Mouse (Mus musculus) heart, embryonic 15.5 days (tissue): ENCODE measurements around the gene 4930516K23Rik. TPM values are rescaled to one million over a fixed set of nuclear protein-coding genes. Genes with fewer than 3 reads are reported as not detected.

Experiments
- ATAC-seq: fragments of 200-750 bp; cut with Nextera tagmentation; replicated peaks from 2 replicates; pipeline ENCODE4 v1.8.0; 2017; ENCODE audit warnings: low read depth, moderate TSS enrichment; ENCODE audit not compliant: insufficient number of reproducible peaks, insufficient read depth, low FRiP score
- H3K27ac ChIP-seq: fragments of 300-500 bp; sonication (generic); 2 replicates; pipeline ENCODE4 v1.5.1; 2015; ENCODE audit warnings: mild to moderate bottlenecking, inconsistent platforms
- H3K27me3 ChIP-seq: fragments of 300-500 bp; sonication (generic); 2 replicates; pipeline ENCODE4 v1.6.1; 2015; ENCODE audit warnings: inconsistent platforms
- H3K36me3 ChIP-seq: fragments of 300-500 bp; sonication (generic); 2 replicates; pipeline ENCODE4 v1.6.1; 2015; ENCODE audit warnings: mild to moderate bottlenecking, inconsistent platforms
- H3K4me1 ChIP-seq: fragments of 300-500 bp; sonication (generic); replicated peaks from 2 replicates; pipeline ENCODE4 v1.6.1; 2015; ENCODE audit warnings: inconsistent platforms
- H3K4me2 ChIP-seq: fragments of 300-500 bp; sonication (generic); 2 replicates; pipeline ENCODE4 v1.6.1; 2015; ENCODE audit warnings: inconsistent platforms, mild to moderate bottlenecking, moderate library complexity
- H3K4me3 ChIP-seq: fragments of 300-500 bp; sonication (generic); 2 replicates; pipeline ENCODE4 v1.5.1; 2015; ENCODE audit warnings: mild to moderate bottlenecking, inconsistent platforms
- H3K9ac ChIP-seq: fragments of 300-500 bp; sonication (generic); 2 replicates; pipeline ENCODE4 v1.6.1; 2015; ENCODE audit warnings: mild to moderate bottlenecking, inconsistent platforms
- H3K9me3 ChIP-seq: fragments of 300-500 bp; sonication (generic); replicated peaks from 2 replicates; pipeline ENCODE4 v1.6.1; 2016; ENCODE audit warnings: inconsistent platforms
- WGBS: fragments of 180-500 bp; shearing (Covaris S2); methylation state at CpG from one replicate; pipeline ENCODE4 v1.1.7; 2015; ENCODE audit warnings: mixed read lengths; 5-methylcytosine and 5-hydroxymethylcytosine counted together
- polyA plus RNA-seq: library from polyadenylated mRNA; unstranded; fragments of >200 nt; fragmentation: Nextera tagmentation; extraction: Ambion mirVana; gene quantifications from 2 replicates; pipeline ENCODE4 v1.2.1, GENCODE M21; 2015

4930516K23Rik gene
- polyA plus RNA-seq, 1 experiment from 2014 or later: not detected

DNA sequence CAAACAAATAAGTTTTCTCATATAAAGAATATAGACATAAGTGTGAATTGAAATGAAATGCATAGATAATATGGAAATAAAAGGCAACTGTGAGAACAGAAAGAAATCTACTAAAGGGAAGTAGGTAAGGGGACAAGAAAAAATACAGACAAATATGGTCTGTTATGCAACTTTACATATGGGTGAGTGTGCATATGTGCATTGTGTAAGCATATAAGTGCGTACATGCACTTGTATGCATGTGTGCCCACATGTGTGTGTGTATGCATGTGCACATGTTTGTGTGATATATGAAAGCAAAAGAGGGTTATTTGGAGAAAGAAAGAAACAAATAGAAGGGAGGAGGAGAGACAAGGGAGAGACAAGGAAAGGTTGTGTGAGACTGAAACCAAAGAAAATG lies 42.3 kb downstream of the 4930516K23Rik start:
- ATAC-seq: no peak
- no peak overlapping the region for H3K4me3 ChIP-seq
- H3K4me1 ChIP-seq: no peaks in the 10 kb centered on the region
- H3K9ac ChIP-seq: no peak overlapping the region
- H3K27me3 ChIP-seq: no peaks in the 10 kb centered on the region
- H3K4me2 ChIP-seq: no peak overlapping the region
- H3K36me3 ChIP-seq: no peaks in the 10 kb centered on the region
- 71% methylated on average over 1 of the region's 1 CpGs for WGBS
- H3K9me3 ChIP-seq: no peaks in the 10 kb centered on the region
- no peak overlapping the region for H3K27ac ChIP-seq

- no peak for ATAC-seq
- Histone ChIP-seq H3K9me3 (no peaks in the 10 kb centered on the region), H3K27ac (no peak within 1 kb of the TSS), H3K4me2 (no peak within 1 kb of the TSS), H3K27me3 (no peaks in the 10 kb centered on the region), H3K9ac (no peak within 1 kb of the TSS), H3K4me1 (no peaks in the 10 kb centered on the region), H3K4me3 (no peak within 1 kb of the TSS), H3K36me3 (no peaks in the 10 kb centered on the region)
Observed at GRCm38 (mm10) chr7:104017203-104017602, 44.0 kb downstream of the 4930516K23Rik start, which contains the start of gene Olfr639. Olfr639 (minus strand) TSS chr7:104017303.

Other genes starting within 250 kb of the 4930516K23Rik start
- gene Hbb-bt, start 247.4 kb downstream of the 4930516K23Rik start, polyA plus RNA-seq: 13,914 and 14,622 TPM in 2 replicates
- 40,231 and 44,289 TPM in 2 replicates for gene Hbb-bs, start 233.3 kb downstream of the 4930516K23Rik start, polyA plus RNA-seq
- gene Hbb-bh2, start 220.9 kb downstream of the 4930516K23Rik start, polyA plus RNA-seq: not detected in 2 replicates
- gene Hbb-bh1, start 218.3 kb downstream of the 4930516K23Rik start, polyA plus RNA-seq: 7.6 and 12.8 TPM in 2 replicates
- gene Hbb-y, start 208.2 kb downstream of the 4930516K23Rik start, polyA plus RNA-seq: 765 and 1,617 TPM in 2 replicates
- not detected in 2 replicates for gene Olfr66, start 175.2 kb downstream of the 4930516K23Rik start, polyA plus RNA-seq
- not detected in 2 replicates for gene Olfr64, start 167.0 kb downstream of the 4930516K23Rik start, polyA plus RNA-seq
- gene Olfr65, start 158.0 kb downstream of the 4930516K23Rik start, polyA plus RNA-seq: not detected in 2 replicates
- gene Olfr631, start 132.6 kb downstream of the 4930516K23Rik start, polyA plus RNA-seq: not detected in 2 replicates
- not detected in 2 replicates for gene Olfr632, start 127.1 kb downstream of the 4930516K23Rik start, polyA plus RNA-seq
- not detected in 2 replicates for gene Olfr633, start 117.0 kb downstream of the 4930516K23Rik start, polyA plus RNA-seq
- not detected in 2 replicates for gene Olfr635, start 90.3 kb downstream of the 4930516K23Rik start, polyA plus RNA-seq
- not detected in 2 replicates for gene Olfr638, start 62.7 kb downstream of the 4930516K23Rik start, polyA plus RNA-seq
- not detected in 2 replicates for gene Olfr639, start 44.1 kb downstream of the 4930516K23Rik start, polyA plus RNA-seq
- gene Olfr640, start 35.9 kb downstream of the 4930516K23Rik start, polyA plus RNA-seq: not detected in 2 replicates
- not detected in 2 replicates for gene Olfr641, start 26.0 kb downstream of the 4930516K23Rik start, polyA plus RNA-seq
- gene Olfr642, start 8.8 kb downstream of the 4930516K23Rik start, polyA plus RNA-seq: not detected in 2 replicates
- not detected in 2 replicates for gene Olfr644, start 10.4 kb upstream of the 4930516K23Rik start, polyA plus RNA-seq
- gene Olfr645, start 24.0 kb upstream of the 4930516K23Rik start, polyA plus RNA-seq: not detected in 2 replicates
- not detected in 2 replicates for gene Olfr646, start 43.4 kb upstream of the 4930516K23Rik start, polyA plus RNA-seq
- gene Ubqln5, start 68.4 kb upstream of the 4930516K23Rik start, polyA plus RNA-seq: not detected in 2 replicates
- gene Olfr643, start 76.0 kb upstream of the 4930516K23Rik start, polyA plus RNA-seq: not detected in 2 replicates
- gene Ubqln3, start 81.8 kb upstream of the 4930516K23Rik start, polyA plus RNA-seq: not detected in 2 replicates
- not detected in 2 replicates for gene Ubqlnl, start 89.1 kb upstream of the 4930516K23Rik start, polyA plus RNA-seq
- gene Olfm5, start 103.4 kb upstream of the 4930516K23Rik start, polyA plus RNA-seq: 0.18 TPM in 1 of 2 replicates, not detected in the other
- 0.16 and 0.25 TPM in 2 replicates for gene Olfr648, start 121.9 kb upstream of the 4930516K23Rik start, polyA plus RNA-seq
- not detected in 2 replicates for gene Olfr649, start 134.5 kb upstream of the 4930516K23Rik start, polyA plus RNA-seq
- gene Trim6, start 157.3 kb upstream of the 4930516K23Rik start, polyA plus RNA-seq: 1.7 and 1.9 TPM in 2 replicates
- gene Trim34a, start 183.0 kb upstream of the 4930516K23Rik start, polyA plus RNA-seq: 2.7 and 3.0 TPM in 2 replicates
- gene Trim5, start 226.6 kb upstream of the 4930516K23Rik start, polyA plus RNA-seq: 0.48 and 0.72 TPM in 2 replicates